Mouse (Mus musculus) hindbrain, embryonic 15.5 days (tissue): ENCODE measurements around the gene Chpf2. TPM values are rescaled to one million over a fixed set of nuclear protein-coding genes. Genes with fewer than 3 reads are reported as not detected.
A peak's percentile ranks its signal among the peaks of the same experiment; 100 is the strongest.

Experiments used
- ATAC-seq: fragments of 200-750 bp; cut with Nextera tagmentation; 2 replicates; pipeline ENCODE4 v1.8.0; 2017; ENCODE audit warnings: low read depth, moderate number of reproducible peaks, moderate TSS enrichment; ENCODE audit not compliant: low FRiP score
- H3K27ac ChIP-seq: fragments of 300-500 bp; sonication (generic); replicated peaks from 2 replicates; pipeline ENCODE4 v1.5.1; 2015; ENCODE audit warnings: mild to moderate bottlenecking, inconsistent platforms
- H3K27me3 ChIP-seq: fragments of 300-500 bp; sonication (generic); 2 replicates; pipeline ENCODE4 v1.6.1; 2015; ENCODE audit warnings: control low read depth, inconsistent platforms
- H3K36me3 ChIP-seq: fragments of 300-500 bp; sonication (generic); 2 replicates; pipeline ENCODE4 v1.6.1; 2015; ENCODE audit warnings: control low read depth, inconsistent platforms
- H3K4me1 ChIP-seq: fragments of 300-500 bp; sonication (generic); replicated peaks from 2 replicates; pipeline ENCODE4 v1.6.1; 2015; ENCODE audit warnings: control low read depth, inconsistent platforms
- H3K4me2 ChIP-seq: fragments of 300-500 bp; sonication (generic); 2 replicates; pipeline ENCODE4 v1.6.1; 2015; ENCODE audit warnings: moderate library complexity, mild to moderate bottlenecking, inconsistent platforms
- H3K4me3 ChIP-seq: fragments of 300-500 bp; sonication (generic); 2 replicates; pipeline ENCODE4 v1.5.1; 2015; ENCODE audit warnings: mild to moderate bottlenecking, inconsistent platforms
- H3K9ac ChIP-seq: fragments of 300-500 bp; sonication (generic); 2 replicates; pipeline ENCODE4 v1.6.1; 2015; ENCODE audit warnings: inconsistent platforms
- H3K9me3 ChIP-seq: fragments of 300-500 bp; sonication (generic); 2 replicates; pipeline ENCODE4 v1.6.1; 2016; ENCODE audit warnings: control low read depth, inconsistent platforms
- WGBS: fragments of 180-500 bp; shearing (Covaris S2); methylation state at CpG from one replicate; pipeline ENCODE4 v1.1.7; 2015; 5-methylcytosine and 5-hydroxymethylcytosine counted together
- polyA plus RNA-seq: library from polyadenylated mRNA; unstranded; fragments of >200 nt; fragmentation: Nextera tagmentation; extraction: Ambion mirVana; gene quantifications from 2 replicates; pipeline ENCODE4 v1.2.1, GENCODE M21; 2015

Gene Chpf2
- polyA plus RNA-seq, 1 experiment from 2014 or later, result 18.7 TPM

DNA sequence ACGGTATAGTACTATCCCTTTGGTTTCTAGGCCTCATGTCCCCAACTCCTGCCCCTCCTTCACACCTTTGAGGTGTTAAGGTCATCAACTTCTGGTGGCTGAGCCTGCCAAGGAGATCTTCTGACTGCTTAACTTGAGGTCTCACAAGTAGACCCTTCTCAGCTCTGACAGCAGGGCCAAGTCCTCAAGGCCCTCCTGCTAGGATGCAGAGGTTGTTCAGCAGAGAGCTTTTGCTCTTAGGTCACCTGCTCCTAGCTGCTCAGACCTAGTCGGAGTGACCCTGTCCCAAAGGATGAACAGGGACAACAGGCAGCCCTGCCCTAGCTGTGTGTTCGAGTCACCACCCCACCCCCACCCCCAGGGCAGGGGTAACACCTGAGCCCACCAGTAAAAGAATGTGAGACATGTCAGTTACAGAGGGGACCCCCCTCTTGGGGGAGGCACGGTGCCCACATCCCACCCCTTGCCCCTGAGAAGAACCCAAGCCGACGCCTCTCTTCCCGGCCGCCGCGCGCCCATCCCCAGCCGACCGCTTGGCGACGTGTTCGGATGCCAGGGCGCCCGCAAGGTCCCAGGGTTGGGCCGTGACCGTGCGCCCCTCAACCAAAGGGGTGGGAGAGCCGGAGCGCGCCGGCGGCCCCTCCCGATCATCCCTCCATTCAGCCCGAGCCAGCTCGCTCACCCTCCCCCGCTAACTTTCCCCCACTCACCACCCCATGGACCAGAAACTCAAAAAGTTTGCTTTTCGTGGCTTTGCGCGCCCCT, 14.7 kb downstream of the Chpf2 start:
- no peaks in the 10 kb centered on the region for H3K27me3 ChIP-seq
- WGBS, result under 1% methylated on average over 33 of the region's 33 CpGs
- H3K27ac ChIP-seq, result peak overlapping the region; percentile 95
- H3K4me1 ChIP-seq, result peaks cover 93% of the 10 kb centered on the region
- no peaks in the 10 kb centered on the region for H3K36me3 ChIP-seq
- no peaks in the 10 kb centered on the region for H3K9me3 ChIP-seq
- H3K9ac ChIP-seq, result peak overlapping the region; percentile 79
- no peak for ATAC-seq
- peak overlapping the region; percentile 97 for H3K4me2 ChIP-seq
- peak overlapping the region; percentile 59 for H3K4me3 ChIP-seq

DNA sequence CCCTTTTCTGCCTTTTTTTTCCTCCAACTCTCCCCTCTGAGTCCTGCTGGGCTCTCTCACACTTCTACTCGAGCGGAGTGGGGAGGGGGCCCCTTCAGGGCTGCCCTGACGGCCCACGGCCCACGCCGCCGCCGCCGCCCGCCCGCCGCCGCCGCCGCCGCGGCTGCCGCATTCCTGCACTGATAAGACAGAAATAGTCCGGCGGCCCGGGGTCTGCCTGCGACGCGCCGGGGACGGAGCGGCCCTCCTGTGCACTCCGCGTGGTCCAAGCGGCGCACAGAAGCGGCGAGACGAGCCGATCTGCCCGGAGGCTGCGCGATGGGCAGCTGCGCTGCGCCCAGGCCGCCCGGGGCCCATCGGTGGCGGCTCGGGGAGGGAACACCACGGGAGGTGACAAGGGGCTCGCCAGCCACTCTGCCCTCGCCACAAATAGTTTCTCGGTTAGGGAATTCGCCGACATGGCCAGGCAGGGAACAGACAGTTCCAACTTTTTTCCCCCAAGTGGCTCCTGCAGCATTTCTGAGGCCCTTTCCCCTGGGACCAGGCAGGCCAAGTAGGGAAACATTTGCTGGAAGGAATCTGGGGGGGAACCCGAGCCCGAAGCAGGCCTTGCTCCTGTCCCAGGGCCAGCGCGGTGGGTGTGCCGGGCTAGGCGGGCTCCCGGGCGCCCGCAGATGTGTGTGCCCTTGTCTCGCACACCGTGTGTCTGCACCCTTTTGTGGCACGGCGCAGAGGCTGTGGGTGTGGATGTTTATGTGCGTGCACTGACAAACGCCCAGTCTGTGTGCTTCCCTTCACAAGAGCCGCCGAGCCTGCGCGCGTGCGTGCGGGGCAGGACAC, 15.6 kb downstream of the Chpf2 start:
- Histone ChIP-seq H3K4me3 (peak overlapping the region; percentile 59), H3K36me3 (no peaks in the 10 kb centered on the region), H3K4me1 (peaks cover 93% of the 10 kb centered on the region), H3K27ac (peak overlapping the region; percentile 95), H3K9ac (peak overlapping the region; percentile 79), H3K27me3 (no peaks in the 10 kb centered on the region), H3K4me2 (peak overlapping the region; percentile 97), H3K9me3 (no peaks in the 10 kb centered on the region)
- WGBS, result under 1% methylated on average over 73 of the region's 73 CpGs
- peak; percentile 16; the same call in 1 of the 2 replicates for ATAC-seq

DNA sequence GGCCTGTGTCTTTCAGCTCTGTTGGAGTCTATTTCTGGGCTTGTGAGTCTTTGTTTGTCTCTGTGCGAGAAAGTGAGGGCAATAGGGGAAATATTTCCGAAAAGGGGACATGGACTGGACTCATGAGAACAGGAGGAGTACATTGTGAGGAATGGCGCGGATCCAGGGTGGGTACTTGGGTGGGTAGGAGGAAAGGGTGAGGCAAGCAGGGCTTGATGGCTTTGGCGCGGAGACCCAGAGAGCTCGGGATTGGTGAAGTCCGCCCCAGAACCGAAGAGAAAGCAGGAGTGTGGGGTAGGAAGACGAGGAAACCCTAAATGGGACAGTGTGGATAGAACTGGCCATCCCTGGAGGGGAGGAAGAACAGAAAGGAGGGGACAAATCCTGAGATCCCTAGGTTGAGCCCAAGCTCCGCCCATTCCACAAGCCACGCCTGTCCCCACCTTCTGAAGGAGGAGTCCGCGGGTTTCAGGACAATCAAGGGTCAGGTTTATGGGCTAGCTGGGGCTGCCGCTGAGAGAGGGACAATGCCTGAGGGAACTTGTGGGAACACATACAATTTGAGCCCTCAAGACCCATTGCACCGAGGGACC, 16.3 kb downstream of the Chpf2 start:
- peak overlapping the region; percentile 59 for H3K4me3 ChIP-seq
- peaks cover 90% of the 10 kb centered on the region for H3K4me1 ChIP-seq
- H3K4me2 ChIP-seq, result peak overlapping the region; percentile 97
- peak overlapping the region; percentile 95 for H3K27ac ChIP-seq
- H3K9me3 ChIP-seq, result no peaks in the 10 kb centered on the region
- H3K27me3 ChIP-seq, result no peaks in the 10 kb centered on the region
- peak overlapping the region; percentile 79 for H3K9ac ChIP-seq
- 3% methylated on average over 16 of the region's 16 CpGs for WGBS
- no peaks in the 10 kb centered on the region for H3K36me3 ChIP-seq
- peak; percentile 40 for ATAC-seq

DNA sequence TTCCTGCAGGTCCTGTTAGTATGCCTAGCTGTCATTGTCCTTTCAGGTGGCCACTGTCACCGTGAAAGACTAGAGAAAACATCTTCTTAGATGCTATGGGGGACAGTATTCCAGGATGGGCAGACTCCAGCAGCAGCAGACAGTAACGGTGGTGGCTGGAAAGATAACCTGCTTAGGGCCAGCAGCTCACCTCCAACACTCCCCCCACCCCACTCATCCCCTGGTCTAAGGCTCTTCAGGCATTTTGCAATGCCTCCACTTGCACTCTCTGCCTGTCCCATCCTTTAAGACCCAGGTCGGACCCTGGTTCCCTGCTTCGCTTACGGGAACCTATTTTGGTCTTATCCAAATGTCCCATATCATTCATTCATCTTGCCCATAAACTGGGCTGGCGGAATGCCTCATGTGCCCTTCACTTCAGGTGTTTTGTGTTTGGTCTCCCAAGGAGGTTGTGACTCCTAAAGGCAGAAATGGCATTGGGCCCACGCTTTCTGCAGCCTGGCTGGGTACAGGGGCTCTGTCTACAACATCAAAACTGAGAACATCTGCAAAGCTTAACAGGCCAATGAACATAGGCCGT, 17.0 kb downstream of the Chpf2 start:
- H3K36me3 ChIP-seq, result no peaks in the 10 kb centered on the region
- H3K9ac ChIP-seq, result peak overlapping the region; percentile 79
- no peaks in the 10 kb centered on the region for H3K9me3 ChIP-seq
- no peaks in the 10 kb centered on the region for H3K27me3 ChIP-seq
- peaks cover 84% of the 10 kb centered on the region for H3K4me1 ChIP-seq
- H3K4me2 ChIP-seq, result peak overlapping the region; percentile 97
- WGBS, result 54% methylated on average over 8 of the region's 8 CpGs
- peak overlapping the region; percentile 95 for H3K27ac ChIP-seq
- ATAC-seq, result no peak
- peak overlapping the region; percentile 59 for H3K4me3 ChIP-seq

DNA sequence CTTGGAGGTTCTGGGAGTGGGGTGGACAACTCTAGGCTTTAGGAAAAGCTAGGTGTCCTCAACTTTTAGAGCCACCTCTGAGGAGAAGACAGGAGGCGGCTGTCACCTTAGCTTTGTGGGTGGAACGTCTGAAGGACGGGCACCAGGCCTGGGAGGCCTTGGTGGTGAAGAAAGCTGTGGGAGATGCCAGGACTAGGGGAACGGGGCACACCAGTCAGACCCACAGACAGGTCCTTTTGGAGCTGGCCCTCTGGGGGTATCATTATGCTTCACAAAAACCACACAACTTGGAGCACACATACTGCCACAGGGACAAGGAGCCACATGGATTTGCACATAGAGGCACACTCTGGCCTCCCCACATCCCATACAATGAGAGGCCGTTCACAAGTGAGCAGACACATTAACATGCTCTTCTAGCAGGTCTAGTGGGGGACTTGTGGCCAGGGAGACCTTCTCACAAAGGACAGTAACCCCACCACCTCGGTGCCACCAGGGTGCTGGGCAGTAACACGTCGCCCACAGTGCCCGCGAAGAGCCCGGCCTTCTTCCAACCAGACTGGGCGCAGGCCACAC, 17.6 kb downstream of the Chpf2 start:
- H3K4me1 ChIP-seq, result peaks cover 77% of the 10 kb centered on the region
- H3K9ac ChIP-seq, result peak overlapping the region; percentile 63
- no peak for ATAC-seq
- peak overlapping the region; percentile 65 for H3K4me2 ChIP-seq
- no peaks in the 10 kb centered on the region for H3K36me3 ChIP-seq
- no peaks in the 10 kb centered on the region for H3K27me3 ChIP-seq
- H3K4me3 ChIP-seq, result peak overlapping the region; percentile 49
- H3K9me3 ChIP-seq, result no peaks in the 10 kb centered on the region
- H3K27ac ChIP-seq, result peak overlapping the region; percentile 95
- WGBS, result 14% methylated on average over 12 of the region's 12 CpGs

DNA sequence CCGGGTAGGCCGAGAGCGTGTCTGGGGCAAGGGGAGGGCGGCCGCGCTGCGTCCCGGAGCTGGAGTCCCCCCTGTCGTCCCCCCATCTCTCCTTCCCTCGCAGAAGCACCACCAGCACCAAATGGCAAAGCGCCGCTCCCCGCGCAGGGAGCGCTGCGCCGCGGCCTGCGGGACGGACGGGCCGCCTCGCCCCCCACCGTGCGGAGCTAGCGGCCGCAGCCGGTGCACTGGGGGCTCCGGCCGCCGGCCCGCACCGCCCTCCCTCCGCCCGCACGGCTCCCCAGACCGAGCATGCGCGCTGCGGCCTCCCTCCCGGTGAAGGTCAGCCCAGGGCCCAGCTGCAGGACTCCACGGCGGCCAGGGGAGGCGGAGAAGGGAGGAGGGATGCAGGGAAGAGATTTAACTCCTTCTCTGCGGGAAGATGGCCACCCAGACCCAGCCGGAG, 18.1 kb downstream of the Chpf2 start:
- no peaks in the 10 kb centered on the region for H3K36me3 ChIP-seq
- peak; percentile 76 for ATAC-seq
- under 1% methylated on average over 45 of the region's 46 CpGs for WGBS

DNA sequence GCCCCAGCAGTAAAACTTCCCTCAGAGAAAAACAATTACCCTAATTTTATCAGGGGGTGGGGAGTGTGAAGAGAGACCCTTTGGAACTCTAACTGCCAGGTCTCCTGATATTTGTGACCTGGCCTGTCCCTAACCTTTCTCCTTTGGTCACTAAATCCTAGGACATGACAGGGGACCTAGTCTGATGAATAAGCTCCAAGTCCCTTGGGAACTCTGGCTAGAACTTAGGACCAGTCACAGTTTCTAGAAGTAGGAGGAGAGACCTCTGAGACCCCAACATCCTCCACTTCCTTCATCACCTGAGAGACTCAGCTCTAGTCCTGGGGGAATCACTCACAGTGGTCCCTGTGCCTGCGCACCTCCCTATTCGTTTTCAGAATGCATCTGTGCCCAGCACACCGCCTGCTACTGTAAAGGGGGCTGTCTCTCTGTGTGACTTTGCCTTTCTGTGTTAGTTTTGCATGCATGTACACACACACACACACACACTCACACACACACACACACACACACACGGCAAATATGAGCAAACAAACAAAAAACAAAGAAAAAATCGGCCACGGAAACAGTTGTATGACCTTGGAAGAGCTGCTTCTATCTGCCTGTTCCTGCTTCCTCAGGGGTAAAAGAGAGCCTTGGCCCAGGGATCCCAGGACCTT, 18.9 kb downstream of the Chpf2 start:
- Histone ChIP-seq H3K27me3 (no peaks in the 10 kb centered on the region), H3K9ac (peak overlapping the region; percentile 63), H3K9me3 (no peaks in the 10 kb centered on the region), H3K4me2 (peak overlapping the region; percentile 65), H3K36me3 (no peaks in the 10 kb centered on the region), H3K4me1 (peaks cover 68% of the 10 kb centered on the region), H3K4me3 (peak overlapping the region; percentile 49), H3K27ac (peak overlapping the region; percentile 95)
- ATAC-seq, result no peak
- 6% methylated on average over 6 of the region's 6 CpGs for WGBS

More for the DNA sequence above, 18.1 kb downstream of the Chpf2 start:
- H3K4me3 ChIP-seq, result peak overlapping the region; percentile 49
- no peaks in the 10 kb centered on the region for H3K27me3 ChIP-seq
- H3K4me1 ChIP-seq, result peaks cover 72% of the 10 kb centered on the region
- H3K9ac ChIP-seq, result peak overlapping the region; percentile 63
- H3K9me3 ChIP-seq, result no peaks in the 10 kb centered on the region
- H3K27ac ChIP-seq, result peak overlapping the region; percentile 95
- peak overlapping the region; percentile 65 for H3K4me2 ChIP-seq

DNA sequence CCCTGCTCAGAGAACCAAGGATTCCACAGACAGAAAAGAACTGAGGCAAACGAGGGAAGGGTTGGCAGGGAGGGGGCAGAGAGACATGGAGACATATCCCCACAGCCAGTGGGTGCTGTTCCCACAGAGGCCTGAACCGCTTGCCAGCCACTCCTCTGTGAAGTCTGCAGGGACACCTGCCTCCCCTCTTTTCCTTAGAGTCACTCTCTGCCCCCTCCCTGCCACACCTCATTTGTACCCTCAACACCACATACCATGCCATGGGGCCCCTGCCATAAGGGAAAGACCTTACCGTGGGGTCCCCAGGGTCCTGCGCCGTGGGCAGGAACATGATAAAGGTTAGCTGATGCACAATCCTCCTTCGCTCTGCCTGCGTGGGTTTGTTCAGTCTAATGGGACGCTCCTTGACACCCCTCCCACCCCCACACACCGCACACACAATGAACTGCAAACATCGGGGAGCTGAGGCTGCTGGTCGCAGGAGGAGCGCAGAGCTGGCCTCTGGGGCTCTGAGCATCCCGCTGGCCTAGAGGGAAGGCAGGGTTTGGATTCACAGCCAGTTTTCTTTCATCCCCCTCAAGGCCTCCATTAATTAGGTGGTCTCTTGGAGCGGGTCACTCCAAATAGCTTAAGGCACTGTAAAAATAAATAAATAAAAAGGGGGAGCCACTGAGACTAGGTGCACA, 19.6 kb downstream of the Chpf2 start:
- Histone ChIP-seq H3K27ac (peak overlapping the region; percentile 95), H3K27me3 (no peaks in the 10 kb centered on the region), H3K36me3 (no peaks in the 10 kb centered on the region), H3K4me2 (peak overlapping the region; percentile 65), H3K4me3 (peak overlapping the region; percentile 49), H3K9me3 (no peaks in the 10 kb centered on the region), H3K9ac (peak overlapping the region; percentile 40), H3K4me1 (peaks cover 64% of the 10 kb centered on the region)
- no peak for ATAC-seq
- WGBS, result 12% methylated on average over 14 of the region's 14 CpGs

DNA sequence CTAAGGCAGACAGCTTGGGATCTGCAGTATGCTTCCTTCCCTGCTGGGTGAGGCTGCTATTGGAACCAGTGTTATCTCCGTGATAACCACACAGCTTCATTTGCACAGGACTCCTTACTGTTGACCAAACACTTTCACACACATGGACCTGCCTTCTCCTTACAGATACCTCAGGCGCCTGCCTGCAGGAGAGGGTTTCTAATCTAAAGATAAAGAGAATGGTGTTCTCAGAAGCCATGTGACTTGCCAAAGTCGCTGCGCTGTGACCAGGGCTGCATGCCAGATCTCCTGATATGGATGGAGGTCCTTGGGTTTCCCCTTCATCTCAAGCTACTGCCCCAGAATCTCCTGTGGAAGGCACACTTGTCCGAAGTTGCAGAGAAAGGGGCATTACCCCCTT, 22.8 kb downstream of the Chpf2 start:
- 59% methylated on average over 5 of the region's 5 CpGs for WGBS
- no peaks in the 10 kb centered on the region for H3K9me3 ChIP-seq
- no peak for ATAC-seq
- no peak overlapping the region for H3K9ac ChIP-seq
- no peaks in the 10 kb centered on the region for H3K27me3 ChIP-seq
- no peak overlapping the region for H3K4me3 ChIP-seq
- no peak overlapping the region for H3K27ac ChIP-seq
- H3K36me3 ChIP-seq, result no peaks in the 10 kb centered on the region
- H3K4me1 ChIP-seq, result peaks cover 47% of the 10 kb centered on the region
- no peak overlapping the region for H3K4me2 ChIP-seq

DNA sequence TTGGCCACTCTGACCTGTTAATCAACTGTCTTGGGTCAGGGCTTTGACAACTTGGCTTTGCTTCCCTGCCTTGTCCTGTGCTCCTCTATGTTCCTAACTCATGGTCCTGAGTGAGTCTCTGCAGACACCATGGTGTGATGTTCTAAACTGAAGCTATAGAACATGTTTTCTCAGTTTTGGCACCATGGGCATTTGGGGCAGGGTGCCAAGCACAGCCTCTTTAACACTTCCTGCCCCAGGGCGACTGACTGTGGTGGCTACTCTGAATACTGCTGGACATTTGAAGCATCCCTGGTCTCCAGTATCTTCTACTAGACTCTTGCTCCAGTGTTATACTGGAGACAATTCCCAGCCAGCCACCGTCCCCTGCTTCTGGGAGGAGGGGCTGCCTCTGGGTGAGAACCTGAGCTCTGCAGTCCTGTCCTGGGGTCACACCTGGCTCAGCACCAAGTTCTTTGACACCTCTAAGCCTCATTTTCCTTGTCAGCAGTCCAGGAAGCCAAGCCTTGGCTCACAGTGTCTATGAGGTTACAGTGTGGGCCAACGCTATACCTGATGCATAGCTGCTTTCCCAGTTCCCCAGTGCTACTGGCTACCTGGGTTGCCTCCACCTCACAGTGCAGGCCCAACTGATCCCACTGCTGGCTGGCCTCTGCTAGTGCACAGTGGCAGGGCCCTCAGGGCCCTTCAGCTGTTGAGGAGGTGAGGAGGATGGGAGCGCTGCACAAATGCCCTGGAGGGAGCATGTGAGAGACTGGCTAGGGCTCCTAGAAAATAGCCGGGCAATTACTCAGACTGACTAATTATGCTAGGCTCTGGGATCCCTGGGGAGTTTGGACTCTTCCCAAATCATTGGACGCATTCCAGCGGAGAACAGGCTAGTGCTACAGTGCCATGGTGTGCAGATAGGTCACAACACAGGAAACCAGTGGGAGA, 25.1 kb downstream of the Chpf2 start:
- Histone ChIP-seq H3K27ac (peak overlapping the region; percentile 27; the same call in 1 of the 2 replicates), H3K9ac (no peak overlapping the region), H3K4me1 (peaks cover 34% of the 10 kb centered on the region), H3K36me3 (no peaks in the 10 kb centered on the region), H3K27me3 (no peaks in the 10 kb centered on the region), H3K4me2 (no peak overlapping the region), H3K4me3 (no peak overlapping the region), H3K9me3 (no peaks in the 10 kb centered on the region)
- ATAC-seq, result peak; percentile 60
- 39% methylated on average over 7 of the region's 7 CpGs for WGBS
